Mouse (Mus musculus): ENCODE results near the gene Rgs4. TPM values are rescaled to one million over a fixed set of nuclear protein-coding genes. Genes with fewer than 3 reads are reported as not detected.

Rgs4 gene
- 1 to 10 TPM; 3.0 to 5.4 (median 3.6) TPM for total RNA-seq (2022)

DNA sequence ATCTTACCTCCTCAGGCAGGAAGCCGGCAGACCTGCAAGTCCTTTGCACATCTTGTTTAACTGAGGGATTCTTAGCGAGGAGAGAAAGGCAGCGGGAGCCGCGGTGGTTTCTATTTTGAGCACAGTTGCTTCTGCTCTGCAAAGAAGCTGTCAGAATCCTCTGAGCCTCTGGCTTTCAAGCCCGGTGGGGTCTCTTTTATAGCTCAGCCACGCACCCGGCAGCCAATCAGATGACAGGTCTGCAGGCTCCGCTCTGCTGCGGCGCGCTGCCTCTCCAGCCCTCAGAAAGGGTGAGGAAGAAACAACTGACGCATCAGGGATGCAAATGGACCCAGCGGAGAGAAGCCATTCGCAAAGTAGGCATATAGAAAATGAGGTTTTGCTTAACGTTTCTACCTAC is at the start of gene Rgs4:
Gene Rgs4, minus strand, starts transcription at position 170 of the 400 bp plus-strand sequence.
- DNase-seq (ENCODE audit: low spot score in 2 of 2): peak; percentile 9

DNA sequence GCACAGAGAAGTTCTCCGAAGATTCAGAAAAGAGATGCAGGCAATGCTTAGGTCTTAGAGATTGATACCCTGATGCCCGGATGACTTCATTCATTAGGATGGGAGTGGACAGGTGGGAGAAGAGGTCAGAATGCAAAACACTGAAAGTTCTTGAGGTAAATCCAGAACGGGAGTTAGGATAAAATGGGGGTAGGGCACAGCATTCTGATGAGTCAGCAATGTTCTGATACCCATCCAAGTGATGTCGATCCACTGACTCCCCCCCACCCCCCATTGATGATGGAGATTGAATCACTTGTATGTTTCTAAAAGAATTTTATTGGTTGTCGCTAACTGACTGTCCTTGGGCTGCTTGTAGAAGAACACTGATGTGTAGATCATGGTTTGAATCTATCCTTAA is 45.0 kb upstream of the Rgs4 start:
- no peak for DNase-seq (ENCODE audit: low spot score in 2 of 2)

DNA sequence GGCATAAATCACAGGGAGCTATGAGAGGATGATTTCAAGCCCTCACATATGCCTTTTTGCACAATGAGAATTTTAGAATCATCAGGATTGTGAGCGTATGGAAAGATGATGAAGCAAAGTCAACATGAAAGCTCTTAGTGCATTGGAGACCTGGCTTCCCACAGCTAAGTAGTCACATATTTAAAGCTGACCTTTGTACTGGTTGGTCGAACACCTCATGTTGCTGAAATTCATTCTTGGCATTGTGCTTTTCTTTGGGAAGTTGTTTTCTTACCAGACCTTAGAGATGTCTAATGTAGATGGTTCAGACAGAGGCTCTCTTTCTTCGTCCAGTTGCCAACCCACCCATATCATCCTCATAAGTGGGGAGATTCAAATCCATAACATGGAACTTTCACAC is 38.5 kb upstream of the Rgs4 start:
- DNase-seq (ENCODE audit: low spot score in 2 of 2): no peak

DNA sequence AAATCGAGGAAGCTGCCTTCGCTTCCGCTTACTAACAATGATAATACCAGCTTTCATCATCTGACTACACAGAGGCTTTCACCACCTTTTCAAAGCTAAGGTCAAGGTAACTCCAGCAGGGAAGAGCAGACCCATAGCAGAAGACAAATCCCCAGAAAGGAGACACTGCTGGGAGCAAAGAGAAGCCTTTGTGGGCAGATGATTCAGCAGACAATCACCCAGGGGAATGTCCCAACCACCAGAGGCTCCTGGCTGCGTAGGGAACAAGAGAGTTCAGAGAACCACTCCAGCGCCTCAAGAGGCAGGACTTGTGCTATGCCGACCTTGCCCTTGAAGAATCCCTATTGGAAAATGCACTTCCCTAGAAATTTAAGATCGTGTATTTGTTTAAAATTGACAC is 29.1 kb upstream of the Rgs4 start:
- DNase-seq (ENCODE audit: low spot score in 2 of 2): no peak

DNA sequence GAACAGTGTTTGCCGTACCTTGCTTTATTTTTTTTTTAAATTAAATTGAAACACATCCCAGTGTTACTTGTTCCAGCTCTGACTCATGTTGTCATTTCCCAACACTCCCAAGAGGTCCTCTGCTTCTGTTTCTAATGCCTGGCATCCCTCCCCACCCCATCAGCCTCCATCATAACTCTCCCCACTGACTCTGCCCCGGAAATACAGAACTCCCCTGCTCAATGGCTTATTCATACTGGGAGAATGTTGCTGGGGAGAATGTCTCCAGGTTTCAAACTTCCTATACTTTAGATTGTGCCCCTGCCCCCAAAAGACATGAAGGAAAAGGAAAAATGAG is 17.1 kb upstream of the Rgs4 start:
- DNase-seq (ENCODE audit: low spot score in 2 of 2): no peak

DNA sequence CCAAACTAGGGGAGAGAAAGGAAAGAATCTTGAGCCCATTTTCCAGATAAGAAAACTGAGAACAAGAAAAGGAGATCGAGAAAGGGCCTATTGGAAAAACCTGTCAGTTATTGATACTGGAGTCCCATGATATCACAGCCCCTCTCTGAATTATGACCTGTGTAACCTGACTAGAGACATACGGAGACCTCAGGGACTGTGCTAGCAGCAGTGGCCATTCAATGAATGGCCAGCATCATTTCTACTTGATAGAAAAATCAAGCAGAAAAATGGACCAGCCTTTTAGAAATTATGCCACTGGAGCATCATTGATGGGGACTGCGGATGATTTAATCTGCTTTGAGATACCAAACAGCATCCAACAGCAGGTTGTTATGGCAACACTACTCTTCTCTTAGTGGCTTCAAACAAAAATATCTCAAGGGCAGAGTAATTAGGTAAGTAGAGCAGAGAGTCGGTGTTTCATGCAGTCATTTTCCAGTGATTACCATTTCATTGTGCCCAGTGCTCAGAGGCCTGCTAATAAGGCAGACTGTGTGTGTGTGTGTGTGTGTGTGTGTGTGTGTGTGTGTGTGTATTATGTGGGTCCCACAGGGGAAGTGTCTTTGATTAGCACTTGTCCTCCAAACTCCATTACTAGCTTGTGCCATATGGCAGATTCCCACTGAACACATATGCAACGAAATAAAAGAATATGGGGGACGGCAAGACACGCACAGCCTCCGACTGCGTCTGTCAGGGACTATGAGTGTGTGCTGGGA is 16.6 kb upstream of the Rgs4 start:
- DNase-seq (ENCODE audit: low spot score in 2 of 2): no peak

DNA sequence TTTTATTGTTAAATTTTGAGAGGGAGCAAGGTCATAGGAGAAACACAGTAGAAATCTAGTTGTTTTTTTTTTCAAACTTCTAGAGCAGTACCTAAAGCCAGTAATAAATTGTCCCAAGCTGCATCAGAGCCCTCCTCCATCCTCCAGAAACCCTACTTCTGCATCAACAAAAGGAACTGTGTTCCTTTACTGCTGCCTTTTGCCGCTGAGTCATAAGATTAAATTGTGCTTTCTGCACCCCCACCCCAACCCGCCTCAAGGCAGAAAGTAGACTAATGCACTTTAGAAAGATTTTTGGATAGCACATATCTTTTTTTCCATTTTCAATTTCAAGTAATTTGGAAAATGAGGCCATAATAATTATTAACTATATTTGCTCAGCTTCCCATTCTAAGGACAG is 15.1 kb upstream of the Rgs4 start:
- no peak for DNase-seq (ENCODE audit: low spot score in 2 of 2)

DNA sequence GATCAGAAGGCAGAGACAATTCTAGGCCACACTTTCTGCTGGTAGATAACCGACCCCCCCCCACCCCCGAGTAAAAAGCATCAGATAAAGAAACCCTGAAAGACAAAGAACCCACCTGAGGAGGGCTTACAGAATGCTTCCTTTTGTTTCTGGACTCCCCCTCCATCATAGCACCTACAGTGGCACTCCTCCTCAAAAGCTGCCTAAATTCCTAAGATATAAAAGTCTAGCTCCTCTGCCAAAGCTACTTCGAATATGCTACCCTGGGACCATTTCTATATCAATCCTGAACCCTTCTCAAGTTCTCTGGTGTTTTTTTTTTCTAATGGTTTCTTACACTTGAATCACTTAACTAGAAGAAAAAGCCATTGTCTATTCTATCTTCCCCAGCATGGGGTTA is 9.1 kb upstream of the Rgs4 start:
- DNase-seq (ENCODE audit: low spot score in 2 of 2): no peak

DNA sequence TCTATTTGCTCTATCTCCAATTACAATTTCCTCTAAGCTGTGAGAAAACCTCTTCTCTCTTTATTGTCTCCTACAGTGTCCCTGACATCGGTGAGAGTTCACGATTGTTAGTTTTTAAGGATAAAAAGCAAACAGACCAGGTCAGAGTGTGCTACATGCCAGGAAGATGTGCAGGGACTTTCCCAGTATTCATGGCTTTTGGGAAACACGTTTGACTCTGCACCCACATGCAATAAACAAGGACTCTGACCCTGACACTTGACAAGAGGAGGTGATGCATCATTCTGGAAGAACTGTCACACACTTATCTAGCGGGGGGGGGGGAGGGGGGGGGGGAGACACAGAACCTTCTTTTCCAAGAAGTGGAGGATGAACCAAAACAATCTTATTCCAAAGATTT is 5.0 kb upstream of the Rgs4 start:
- no peak for DNase-seq (ENCODE audit: low spot score in 2 of 2)

DNA sequence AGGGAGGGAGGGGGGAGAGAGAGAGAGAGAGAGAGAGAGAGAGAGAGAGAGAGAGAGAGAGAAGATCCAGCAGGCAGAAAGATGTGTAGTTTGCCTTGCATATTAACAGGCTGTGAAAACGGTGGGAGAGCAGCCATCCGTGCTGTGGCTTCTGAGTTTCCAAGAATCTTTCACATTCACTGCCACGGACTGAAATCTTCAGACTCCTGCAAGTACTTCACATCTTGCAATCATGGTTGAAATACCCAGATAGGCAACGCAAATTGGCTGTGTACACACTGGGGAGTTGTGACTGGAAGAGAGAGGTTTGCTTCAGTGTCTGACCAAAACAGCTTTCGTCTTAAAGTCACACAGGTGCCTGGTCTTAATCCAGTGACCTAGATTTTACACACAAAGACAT is 997 bp upstream of the Rgs4 start:
- DNase-seq (ENCODE audit: low spot score in 2 of 2): no peak

DNA sequence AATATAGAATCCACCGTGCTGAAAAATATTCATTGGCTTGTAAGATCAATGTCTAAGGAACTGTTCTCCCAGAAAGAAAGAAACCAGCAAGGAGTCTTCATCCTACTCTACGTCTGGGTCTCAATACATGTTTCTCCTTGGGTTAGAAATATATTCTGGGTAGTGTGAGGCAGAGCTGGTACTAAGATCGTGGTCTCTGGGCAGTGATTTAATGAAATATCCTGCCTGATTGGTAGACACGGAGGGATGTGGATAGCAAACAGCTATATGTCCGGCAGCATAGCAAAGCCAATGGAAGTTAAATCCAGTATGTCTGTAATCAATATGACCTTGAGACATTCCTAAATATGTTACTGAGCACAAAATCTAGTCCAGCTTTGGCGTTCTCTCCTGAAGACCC is 460 bp upstream of the Rgs4 start:
- no peak for DNase-seq (ENCODE audit: low spot score in 2 of 2)

DNA sequence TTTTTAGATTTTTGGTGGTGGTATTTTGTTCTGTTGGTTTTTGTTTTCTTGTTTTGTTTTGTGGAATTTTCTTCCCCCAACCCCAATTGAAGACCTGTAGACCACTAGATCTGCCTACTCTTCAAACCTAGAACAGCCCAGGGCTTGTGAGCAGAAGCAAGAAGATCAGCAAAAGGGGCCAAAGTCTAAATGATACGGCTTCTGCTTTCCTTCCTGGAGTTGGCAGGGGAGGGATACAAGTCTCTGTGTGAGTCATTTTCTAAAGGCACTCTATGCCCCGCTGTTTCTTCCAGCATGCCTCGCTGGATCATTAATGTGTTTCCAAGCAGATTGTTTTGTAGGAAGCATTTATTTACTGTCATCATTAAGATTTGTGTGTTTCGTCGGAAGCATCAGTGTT is 6.3 kb downstream of the Rgs4 start:
- DNase-seq (ENCODE audit: low spot score in 2 of 2): no peak

DNA sequence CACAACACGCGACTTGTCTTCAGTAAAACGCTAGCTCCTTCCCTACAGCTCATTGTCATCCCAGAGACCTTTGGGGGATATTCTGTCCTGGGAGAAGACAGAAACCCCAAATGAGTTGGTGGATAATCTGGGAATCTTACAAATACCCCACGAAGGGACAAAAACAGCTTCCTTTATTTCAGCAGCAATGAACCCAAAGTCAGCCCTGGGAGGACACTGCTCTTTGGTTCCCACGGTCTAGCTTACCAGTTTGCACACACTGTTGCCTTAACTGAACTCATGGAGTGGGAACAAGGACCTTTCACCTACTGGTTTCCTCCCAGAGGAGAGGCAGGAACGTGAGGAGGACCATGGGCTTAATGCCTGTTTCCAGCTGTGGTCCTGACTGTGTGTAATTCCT is 10.2 kb downstream of the Rgs4 start:
- DNase-seq (ENCODE audit: low spot score in 2 of 2): no peak

DNA sequence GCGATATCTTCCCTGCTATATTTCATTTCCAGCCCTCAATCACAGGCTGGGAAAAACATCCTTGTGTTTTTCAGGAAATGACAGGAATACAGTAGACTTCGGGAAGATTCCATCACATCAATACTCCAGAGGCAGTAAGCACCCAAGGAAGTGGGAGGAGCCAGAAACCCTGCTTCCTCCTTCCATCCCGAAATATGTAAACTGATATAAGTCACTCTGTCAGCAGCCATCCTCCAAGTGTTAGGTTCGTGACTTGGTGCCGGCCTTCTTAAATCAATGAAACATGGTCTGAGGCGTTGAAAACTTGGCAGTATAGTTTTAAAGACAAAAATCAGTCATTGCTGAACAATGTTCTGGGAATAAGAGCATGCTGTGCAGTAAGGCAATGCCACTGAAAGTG is 11.3 kb downstream of the Rgs4 start:
- no peak for DNase-seq (ENCODE audit: low spot score in 2 of 2)

DNA sequence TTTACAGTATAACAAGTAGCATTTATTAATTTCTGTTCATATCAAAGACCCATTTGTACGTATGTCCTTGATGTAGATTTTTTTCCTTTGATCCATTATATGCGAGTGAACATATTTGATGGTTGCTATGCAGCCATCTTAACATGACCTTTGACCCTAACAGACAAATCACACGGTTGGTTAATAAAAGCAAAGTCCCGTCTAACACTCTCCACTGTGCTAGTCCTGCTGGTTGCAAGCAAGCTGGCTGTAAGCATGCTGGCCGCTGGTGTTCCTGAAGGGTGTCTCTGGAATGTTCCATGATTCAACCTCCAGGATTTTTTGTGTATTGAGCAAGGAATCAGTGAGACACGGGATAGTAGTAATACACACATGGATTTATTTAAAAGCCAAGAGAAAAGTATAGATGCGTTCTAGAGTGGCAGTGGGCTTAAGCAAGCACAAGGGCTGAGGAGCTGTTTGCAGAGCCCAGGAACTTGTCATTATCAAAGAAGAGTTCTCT is 16.8 kb downstream of the Rgs4 start:
- DNase-seq (ENCODE audit: low spot score in 2 of 2): no peak

DNA sequence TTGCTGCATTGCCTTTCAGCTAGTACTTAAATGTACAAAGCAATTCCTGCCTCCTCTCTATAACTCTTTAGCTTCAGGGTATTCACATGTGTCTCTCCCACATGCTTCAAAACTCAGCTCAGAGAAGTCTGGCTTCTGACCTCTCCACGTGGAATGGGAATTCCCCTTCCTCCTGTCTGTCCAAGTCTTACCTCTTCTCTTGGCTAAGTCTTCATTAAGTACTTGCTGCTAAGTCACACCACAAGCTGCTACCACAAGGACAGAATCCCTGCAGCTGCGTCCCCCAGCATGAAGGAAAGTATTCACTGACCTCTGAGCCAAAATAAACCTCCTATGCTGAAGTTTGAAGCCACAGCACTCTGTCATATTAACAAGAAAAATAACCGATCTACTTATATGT is 21.1 kb downstream of the Rgs4 start:
- DNase-seq (ENCODE audit: low spot score in 2 of 2): no peak

DNA sequence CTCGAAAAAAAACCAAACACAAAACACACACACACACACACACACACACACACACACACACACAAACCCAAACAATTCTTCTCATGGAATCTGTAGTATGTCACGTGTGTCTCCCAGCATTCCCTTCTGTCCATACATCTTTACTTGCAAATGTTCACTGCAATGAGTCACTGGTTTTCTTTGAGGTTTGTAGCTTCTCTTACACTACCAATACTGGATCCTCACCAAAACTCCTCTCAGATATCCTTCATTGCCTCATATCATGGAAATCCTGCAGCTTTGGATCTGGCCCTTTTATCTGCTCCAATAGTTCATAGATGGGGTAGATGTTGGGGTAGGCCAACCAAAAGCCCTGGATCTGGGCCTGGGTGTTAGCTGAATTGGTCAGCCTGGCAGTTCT is 25.6 kb downstream of the Rgs4 start:
- DNase-seq (ENCODE audit: low spot score in 2 of 2): no peak

DNA sequence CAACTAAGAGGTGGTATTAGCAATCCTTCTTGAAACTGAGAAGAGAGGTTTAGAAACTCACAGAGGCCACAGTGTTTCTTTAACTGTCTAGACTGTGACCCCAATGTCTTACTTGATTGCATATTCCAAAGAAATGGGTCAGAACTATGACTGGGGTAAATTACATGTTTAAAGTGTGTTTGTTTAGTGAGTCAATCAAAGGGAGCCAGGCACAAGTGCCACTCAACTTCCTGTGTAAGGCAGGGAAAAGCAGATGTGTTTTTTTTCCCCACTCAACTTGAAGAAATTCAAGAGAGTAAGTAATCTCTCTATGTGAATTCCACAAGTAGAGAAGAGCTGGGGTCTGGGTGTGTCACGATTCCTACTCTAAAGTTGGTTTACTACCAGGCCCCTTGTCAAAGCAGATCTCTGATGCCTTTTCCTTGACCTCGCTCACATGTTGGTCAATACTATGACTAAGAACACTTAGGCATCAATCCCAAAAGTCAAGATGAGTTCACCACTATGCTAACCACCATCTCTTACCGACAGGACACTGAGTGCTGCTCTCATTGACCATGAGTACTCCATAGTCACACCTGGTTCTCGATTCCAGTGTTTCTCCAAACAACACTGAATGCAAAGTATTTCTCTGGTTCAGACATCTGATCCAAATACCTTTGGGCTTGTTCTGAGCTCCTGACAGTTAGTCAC is 42.9 kb downstream of the Rgs4 start:
- DNase-seq (ENCODE audit: low spot score in 2 of 2): no peak

DNA sequence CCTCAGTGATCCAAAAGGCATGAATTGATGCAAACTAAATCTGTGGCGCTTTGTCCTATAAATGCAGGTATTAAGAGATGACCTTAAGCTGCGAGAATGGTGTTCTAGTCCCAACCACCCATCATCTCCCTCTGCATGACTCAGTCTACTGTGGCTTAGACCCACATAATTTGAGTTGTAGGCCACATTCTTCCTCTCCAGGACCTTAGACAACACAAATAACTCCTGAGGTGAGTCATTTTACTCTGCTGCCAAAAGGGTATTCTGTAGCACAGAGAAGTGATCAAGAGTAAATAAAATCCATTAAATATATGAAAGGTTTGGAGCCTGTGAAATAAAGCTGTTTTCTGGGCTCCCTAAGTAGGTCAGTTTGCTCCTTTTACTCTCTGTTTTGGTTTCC is 48.3 kb downstream of the Rgs4 start:
- no peak for DNase-seq (ENCODE audit: low spot score in 2 of 2)

DNA sequence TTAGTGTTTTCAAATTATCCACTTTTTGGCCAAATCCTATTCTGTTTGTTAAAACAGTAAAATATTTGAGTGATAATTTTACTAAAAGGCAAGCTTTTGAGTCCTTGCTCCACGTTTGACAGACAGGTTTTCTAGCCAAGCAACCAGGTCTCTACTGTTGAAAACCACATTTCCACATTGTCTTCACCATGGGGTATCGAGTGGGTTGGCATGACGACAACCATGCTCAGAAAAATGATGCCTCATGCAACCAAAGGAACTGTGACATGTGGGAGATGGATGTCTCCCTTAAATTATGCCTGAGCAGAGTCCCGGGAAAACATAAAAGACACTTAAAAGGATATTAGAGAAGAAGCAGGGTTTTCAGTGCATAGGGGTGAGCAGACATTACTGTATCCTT is 50.2 kb downstream of the Rgs4 start:
- no peak for DNase-seq (ENCODE audit: low spot score in 2 of 2)

DNA sequence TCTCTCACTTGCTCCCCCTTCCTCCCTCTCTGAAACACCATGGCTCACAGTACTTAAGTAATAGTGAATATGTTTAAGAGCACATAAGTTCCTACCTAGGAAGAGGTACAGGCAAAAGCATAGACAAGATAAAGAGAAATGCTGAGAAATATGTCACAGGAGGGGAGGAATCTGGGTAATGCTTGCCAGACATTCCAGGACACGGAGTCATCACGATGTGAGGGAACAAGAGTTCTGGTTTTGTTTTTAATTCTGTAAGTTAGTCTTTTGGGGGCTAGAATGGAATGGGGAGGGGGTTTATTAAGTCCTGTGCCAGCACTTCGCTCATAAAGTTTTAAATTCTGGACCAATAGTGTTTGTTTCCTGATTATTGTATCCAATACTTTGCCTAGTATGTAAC is 52.1 kb downstream of the Rgs4 start:
- DNase-seq (ENCODE audit: low spot score in 2 of 2): no peak

DNA sequence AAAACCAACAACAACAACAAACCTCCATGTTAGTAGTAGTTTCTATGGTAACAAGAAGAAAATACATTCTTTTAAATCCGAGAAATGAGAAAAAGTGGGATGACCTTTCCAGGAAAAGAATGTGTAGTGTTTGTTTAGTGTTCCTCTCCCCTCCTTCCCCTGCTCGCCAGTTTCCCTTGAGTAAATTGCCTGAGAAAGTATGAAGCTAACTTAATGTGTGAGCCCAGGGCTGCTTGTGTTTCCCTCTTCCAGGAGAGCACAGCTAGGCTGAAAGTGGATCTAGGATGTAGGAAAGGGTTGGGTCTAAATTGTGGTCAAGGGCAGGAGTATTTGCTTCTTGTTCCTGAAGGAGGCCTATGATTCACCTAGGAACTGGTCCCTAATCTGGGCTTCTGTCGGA is 53.9 kb downstream of the Rgs4 start:
- DNase-seq (ENCODE audit: low spot score in 2 of 2): no peak

DNA sequence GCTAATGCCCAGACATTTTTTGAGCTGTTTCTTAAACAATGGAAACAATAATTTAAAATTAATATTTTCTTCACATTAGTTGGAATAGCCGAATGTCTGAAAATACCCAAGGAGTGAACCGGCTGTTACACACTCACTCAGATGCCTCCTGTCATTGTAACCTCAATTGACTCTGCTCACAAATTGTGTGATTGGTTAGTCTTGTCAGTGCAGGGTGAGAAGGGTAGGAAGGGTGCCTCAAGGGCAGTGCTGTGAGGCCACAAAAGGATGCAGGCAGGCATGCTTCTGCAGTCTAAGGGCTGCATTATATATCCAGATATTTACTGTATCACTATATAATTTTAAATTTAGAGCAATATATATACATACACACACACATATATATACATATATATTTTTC is 54.4 kb downstream of the Rgs4 start:
- DNase-seq (ENCODE audit: low spot score in 2 of 2): no peak

Measured in gastrocnemius, adult 8-10 months (tissue).